Mouse (Mus musculus) spleen, adult 2 months (tissue): Measurements from ENCODE around the gene Rcan2.

Experiments
- CTCF ChIP-seq: fragments of 200-500 bp; IDR thresholded peaks from 2 replicates; pipeline ENCODE4 v1.5.1; 2011; ENCODE audit warnings: mild to moderate bottlenecking, inconsistent platforms; ENCODE audit not compliant: insufficient read depth, insufficient read length, insufficient replicate concordance; ENCODE audit errors: extremely low read depth
- POLR2A ChIP-seq: fragments of 200-500 bp; IDR thresholded peaks from 2 replicates; pipeline ENCODE4 v1.6.1; 2011; ENCODE audit warnings: low read depth, low read length, inconsistent platforms

DNA sequence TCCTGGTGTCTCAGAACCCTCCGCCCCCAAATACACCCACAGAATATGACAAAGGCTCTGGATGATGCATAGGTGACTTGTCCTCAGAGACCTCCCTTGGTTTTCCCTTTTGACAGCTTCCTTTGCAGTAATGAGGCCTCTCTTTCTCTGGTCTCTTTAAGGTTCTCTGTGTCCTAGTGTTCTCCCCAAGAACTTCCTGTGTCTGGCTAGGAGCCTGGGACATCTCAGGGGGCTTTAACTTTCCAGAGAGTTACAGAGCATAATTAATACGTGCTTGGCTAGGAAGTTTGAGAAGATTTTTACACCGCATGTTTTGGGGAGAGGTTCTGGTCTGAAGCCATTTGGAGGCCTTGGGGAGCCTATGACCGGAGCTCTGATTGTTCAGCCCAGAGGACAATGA lies 128.7 kb downstream of the Rcan2 start:
- no peak for TF ChIP-seq CTCF
- TF ChIP-seq POLR2A, result no peak
